Mouse (Mus musculus) lung, embryonic 15.5 days (tissue): Measurements from ENCODE around the gene Gpbar1. TPM values are rescaled to one million over a fixed set of nuclear protein-coding genes. Genes with fewer than 3 reads are reported as not detected.

Source experiments
- ATAC-seq: fragments of 200-750 bp; cut with Nextera tagmentation; 2 replicates; pipeline ENCODE4 v1.8.0; 2017; ENCODE audit warnings: moderate number of reproducible peaks, borderline replicate concordance; ENCODE audit not compliant: low FRiP score, low TSS enrichment; ENCODE audit errors: extremely low read depth
- H3K27ac ChIP-seq: fragments of 300-500 bp; sonication (generic); 2 replicates; pipeline ENCODE4 v1.5.1; 2015; ENCODE audit warnings: moderate library complexity, mild to moderate bottlenecking, inconsistent platforms
- H3K27me3 ChIP-seq: fragments of 300-500 bp; sonication (generic); 2 replicates; pipeline ENCODE4 v1.6.1; 2015; ENCODE audit warnings: inconsistent platforms
- H3K36me3 ChIP-seq: fragments of 300-500 bp; sonication (generic); 2 replicates; pipeline ENCODE4 v1.6.1; 2015; ENCODE audit warnings: inconsistent platforms
- H3K4me1 ChIP-seq: fragments of 300-500 bp; sonication (generic); 2 replicates; pipeline ENCODE4 v1.6.1; 2015; ENCODE audit warnings: inconsistent platforms
- H3K4me2 ChIP-seq: fragments of 300-500 bp; sonication (generic); 2 replicates; pipeline ENCODE4 v1.6.1; 2015; ENCODE audit warnings: inconsistent platforms, mild to moderate bottlenecking, moderate library complexity
- H3K4me3 ChIP-seq: fragments of 300-500 bp; sonication (generic); 2 replicates; pipeline ENCODE4 v1.5.1; 2015; ENCODE audit warnings: mild to moderate bottlenecking, inconsistent platforms
- H3K9ac ChIP-seq: fragments of 300-500 bp; sonication (generic); 2 replicates; pipeline ENCODE4 v1.6.1; 2015; ENCODE audit warnings: inconsistent platforms
- H3K9me3 ChIP-seq: fragments of 300-500 bp; sonication (generic); 2 replicates; pipeline ENCODE4 v1.6.1; 2016; ENCODE audit warnings: inconsistent platforms
- WGBS: fragments of 180-500 bp; shearing (Covaris S2); methylation state at CpG from one replicate; pipeline ENCODE4 v1.1.7; 2015; 5-methylcytosine and 5-hydroxymethylcytosine counted together
- polyA plus RNA-seq: library from polyadenylated mRNA; unstranded; fragments of >200 nt; fragmentation: Nextera tagmentation; extraction: Ambion mirVana; gene quantifications from 2 replicates; pipeline ENCODE4 v1.2.1, GENCODE M21; 2015

Gene Gpbar1
- polyA plus RNA-seq: 0.19 TPM in 1 of 2 replicates, not detected in the other

- no peak for ATAC-seq
- Histone ChIP-seq H3K27ac (no peak within 1 kb of the TSS), H3K36me3 (peaks cover 43% of the 10 kb centered on the region), H3K9me3 (no peaks in the 10 kb centered on the region), H3K4me2 (no peak within 1 kb of the TSS), H3K4me1 (peaks cover 20% of the 10 kb centered on the region), H3K27me3 (no peaks in the 10 kb centered on the region), H3K9ac (no peak within 1 kb of the TSS), H3K4me3 (no peak within 1 kb of the TSS)
- WGBS: 90% methylated on average over 10 of the region's 10 CpGs
Observed at GRCm38 (mm10) chr1:74278538-74278937, at the start of gene Gpbar1. Gene Gpbar1 (plus strand): TSS chr1:74278550.

DNA sequence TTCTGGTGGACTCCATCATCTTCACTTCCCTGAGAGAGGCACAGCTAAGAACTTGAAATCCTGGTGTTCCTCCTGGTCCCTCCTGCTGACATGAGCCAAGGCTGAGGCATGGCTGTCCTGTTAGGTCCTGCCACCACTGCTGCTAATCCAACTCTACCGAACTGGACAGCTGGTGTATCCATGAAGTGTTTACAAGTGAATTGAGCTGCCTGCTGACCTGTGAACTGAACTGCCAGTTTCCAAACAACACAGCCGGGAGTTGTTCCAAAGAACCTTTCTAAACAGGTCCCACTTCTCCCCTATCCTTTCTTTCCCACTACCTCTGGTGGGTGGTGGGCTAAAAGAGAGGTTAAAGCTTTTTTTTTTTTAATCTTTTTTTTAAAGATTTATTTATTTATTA is 48.4 kb upstream of the Gpbar1 start:
- Histone ChIP-seq H3K4me3 (no peak overlapping the region), H3K4me1 (no peaks in the 10 kb centered on the region), H3K9ac (no peak overlapping the region), H3K27me3 (no peaks in the 10 kb centered on the region), H3K9me3 (no peaks in the 10 kb centered on the region), H3K4me2 (no peak overlapping the region), H3K27ac (no peak overlapping the region), H3K36me3 (no peaks in the 10 kb centered on the region)
- 29% methylated on average over 2 of the region's 2 CpGs for WGBS
- no peak for ATAC-seq

DNA sequence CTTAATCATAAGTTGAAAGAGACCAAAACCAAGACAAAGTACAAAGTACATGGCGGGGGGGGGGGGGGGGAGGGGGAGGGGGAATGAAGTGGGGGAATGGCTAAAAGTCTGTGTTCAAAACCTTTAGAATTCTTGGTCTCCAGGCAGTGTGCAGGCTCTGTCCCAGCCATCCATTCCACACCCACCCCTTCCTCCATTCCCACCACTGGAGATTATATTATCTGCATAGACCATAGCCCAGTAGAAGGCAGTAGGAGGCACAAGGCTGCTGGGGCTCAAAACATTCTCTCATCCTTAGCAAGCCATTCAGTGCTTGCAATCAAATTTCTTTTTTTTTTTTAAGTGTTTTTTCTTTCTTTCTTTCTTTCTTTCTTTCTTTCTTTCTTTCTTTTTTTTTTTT is 47.4 kb upstream of the Gpbar1 start:
- H3K4me1 ChIP-seq: peaks cover 6% of the 10 kb centered on the region; the same call in 1 of the 2 replicates
- H3K27ac ChIP-seq: no peak overlapping the region
- no peak overlapping the region for H3K9ac ChIP-seq
- ATAC-seq: no peak
- no peaks in the 10 kb centered on the region for H3K36me3 ChIP-seq
- 50% methylated on average over 1 of the region's 1 CpGs for WGBS
- no peaks in the 10 kb centered on the region for H3K9me3 ChIP-seq
- H3K27me3 ChIP-seq: no peaks in the 10 kb centered on the region
- no peak overlapping the region for H3K4me3 ChIP-seq
- H3K4me2 ChIP-seq: no peak overlapping the region

GRCm38 (mm10) chr1:74235938-74236589 is 42.3 kb upstream of the Gpbar1 start, which contains the start of gene Arpc2:
Gene Arpc2 (plus strand): TSS chr1:74236084.
- ATAC-seq: peak; percentile 95

DNA sequence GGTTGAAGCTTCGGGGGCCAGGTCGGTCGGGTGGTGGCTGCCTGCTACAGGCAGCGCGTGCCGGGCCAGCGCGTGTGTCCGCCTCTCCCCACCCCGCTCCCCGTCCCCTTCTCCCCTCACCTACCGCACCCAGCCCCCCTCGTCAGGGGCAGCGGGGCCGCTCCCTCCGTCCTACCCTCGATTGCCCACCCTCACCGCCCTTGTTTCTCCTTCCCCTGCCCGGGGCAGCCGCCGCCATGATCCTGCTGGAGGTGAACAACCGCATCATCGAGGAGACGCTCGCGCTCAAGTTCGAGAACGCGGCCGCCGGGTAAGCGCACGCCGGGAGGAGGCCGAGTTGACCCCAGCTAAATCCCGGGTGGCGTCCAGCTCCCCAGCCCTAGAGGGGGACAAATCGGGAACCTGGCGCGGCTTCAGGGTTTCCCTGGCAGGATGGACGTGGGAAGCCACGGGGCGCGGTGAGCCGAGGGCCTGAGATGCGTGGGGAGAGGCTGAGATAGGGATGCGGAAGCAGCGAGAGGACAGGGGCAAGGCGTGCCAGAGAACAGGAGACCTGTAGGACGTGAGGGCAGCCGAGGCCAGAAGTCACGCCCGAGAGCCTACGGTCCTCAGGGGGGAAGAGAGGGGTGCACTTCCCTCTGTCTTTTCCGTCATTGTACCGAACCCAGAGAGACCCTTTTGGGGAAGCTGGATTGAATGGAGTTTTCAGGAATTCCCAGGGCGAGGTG is 41.6 kb upstream of the Gpbar1 start:
- WGBS: under 1% methylated on average over 56 of the region's 57 CpGs
- H3K27ac ChIP-seq: peak overlapping the region; percentile 88
- peak overlapping the region; percentile 91 for H3K9ac ChIP-seq

More at GRCm38 (mm10) chr1:74235938-74236589, 42.3 kb upstream of the Gpbar1 start, which contains the start of gene Arpc2:
- peak within 1 kb of the TSS; percentile 91 for H3K9ac ChIP-seq
- WGBS: 2% methylated on average over 53 of the region's 55 CpGs
- peaks cover 39% of the 10 kb centered on the region for H3K4me1 ChIP-seq
- H3K9me3 ChIP-seq: no peaks in the 10 kb centered on the region
- peak within 1 kb of the TSS; percentile 99 for H3K4me3 ChIP-seq
- peak within 1 kb of the TSS; percentile 88 for H3K4me2 ChIP-seq
- H3K27me3 ChIP-seq: no peaks in the 10 kb centered on the region
- H3K27ac ChIP-seq: peak within 1 kb of the TSS; percentile 88
- no peaks in the 10 kb centered on the region for H3K36me3 ChIP-seq

DNA sequence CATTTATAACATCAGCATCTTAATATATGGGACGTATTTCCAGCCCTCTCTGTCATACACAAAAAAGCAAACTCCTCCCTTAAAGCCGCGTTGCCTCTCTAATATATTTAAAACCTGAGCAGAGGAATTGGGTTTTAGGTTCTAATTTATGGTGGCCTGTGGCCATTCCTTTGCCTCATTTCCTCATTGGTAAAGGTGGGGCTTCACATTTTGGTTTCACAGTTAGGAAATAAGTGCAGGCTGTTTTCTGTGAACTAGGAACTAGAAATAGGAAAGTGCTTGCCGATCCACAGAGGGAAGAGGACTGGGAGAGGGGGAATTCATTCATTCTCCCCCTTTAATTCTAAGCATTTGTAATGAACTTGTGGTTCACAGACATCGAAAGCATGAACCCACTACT is 40.7 kb upstream of the Gpbar1 start:
- Histone ChIP-seq H3K36me3 (no peaks in the 10 kb centered on the region), H3K9me3 (no peaks in the 10 kb centered on the region), H3K27ac (no peak overlapping the region), H3K4me1 (peaks cover 41% of the 10 kb centered on the region), H3K4me3 (peak overlapping the region; percentile 99), H3K9ac (peak overlapping the region; percentile 91), H3K4me2 (peak overlapping the region; percentile 88), H3K27me3 (no peaks in the 10 kb centered on the region)
- 28% methylated on average over 5 of the region's 5 CpGs for WGBS
- ATAC-seq: no peak

More for the DNA sequence above, 41.6 kb upstream of the Gpbar1 start:
- peak overlapping the region; percentile 88 for H3K4me2 ChIP-seq
- H3K27me3 ChIP-seq: no peaks in the 10 kb centered on the region
- H3K9me3 ChIP-seq: no peaks in the 10 kb centered on the region
- H3K4me1 ChIP-seq: peaks cover 41% of the 10 kb centered on the region
- H3K36me3 ChIP-seq: no peaks in the 10 kb centered on the region
- H3K4me3 ChIP-seq: peak overlapping the region; percentile 99
- peak; percentile 29 for ATAC-seq

- 52% methylated on average over 1 of the region's 1 CpGs for WGBS
- Histone ChIP-seq H3K27me3 (no peaks in the 10 kb centered on the region), H3K27ac (no peak overlapping the region), H3K36me3 (no peaks in the 10 kb centered on the region), H3K9ac (peak overlapping the region; percentile 91; the same call in 1 of the 2 replicates), H3K9me3 (no peaks in the 10 kb centered on the region), H3K4me3 (peak overlapping the region; percentile 99), H3K4me1 (peaks cover 41% of the 10 kb centered on the region), H3K4me2 (peak overlapping the region; percentile 88)
- ATAC-seq: no peak
Observed at GRCm38 (mm10) chr1:74238136-74238535, 40.2 kb upstream of the Gpbar1 start.

DNA sequence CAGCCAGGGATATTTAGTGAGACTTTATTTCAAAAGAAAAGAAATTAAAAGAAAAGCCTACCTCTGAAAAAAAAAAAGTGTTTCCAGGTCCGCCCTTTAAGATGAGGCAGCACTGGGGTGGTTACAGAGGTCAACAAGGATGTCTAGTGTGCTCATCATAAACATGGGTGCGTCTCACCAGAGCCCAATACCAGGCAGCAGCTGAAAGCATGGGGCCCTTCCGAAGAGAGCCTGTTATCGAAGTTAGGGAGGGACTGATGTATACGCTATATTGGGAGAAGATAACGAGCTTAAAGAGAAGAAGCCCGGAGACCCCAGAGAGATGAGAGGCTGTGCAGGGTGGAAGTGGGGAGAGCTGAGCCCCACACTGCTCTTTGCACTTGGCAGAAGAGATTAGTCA is 39.2 kb upstream of the Gpbar1 start:
- ATAC-seq: no peak
- Histone ChIP-seq H3K36me3 (0 out of 2 replicates have a peak, but pooled peaks cover 3% of the 10 kb centered on the region), H3K4me3 (no peak overlapping the region), H3K4me1 (peaks cover 41% of the 10 kb centered on the region), H3K9ac (no peak overlapping the region), H3K27ac (no peak overlapping the region), H3K9me3 (no peaks in the 10 kb centered on the region), H3K4me2 (peak overlapping the region; percentile 88), H3K27me3 (no peaks in the 10 kb centered on the region)
- WGBS: 42% methylated on average over 7 of the region's 7 CpGs

GRCm38 (mm10) chr1:74239618-74240017 is 38.7 kb upstream of the Gpbar1 start:
- Histone ChIP-seq H3K9me3 (no peaks in the 10 kb centered on the region), H3K9ac (no peak overlapping the region), H3K4me3 (no peak overlapping the region), H3K4me1 (peaks cover 41% of the 10 kb centered on the region), H3K27ac (no peak overlapping the region), H3K27me3 (no peaks in the 10 kb centered on the region), H3K4me2 (peak overlapping the region; percentile 88), H3K36me3 (0 out of 2 replicates have a peak, but pooled peaks cover 5% of the 10 kb centered on the region)
- WGBS: 48% methylated on average over 11 of the region's 11 CpGs
- ATAC-seq: no peak

GRCm38 (mm10) chr1:74240311-74240710 is 38.0 kb upstream of the Gpbar1 start:
- ATAC-seq: no peak
- no peak overlapping the region for H3K9ac ChIP-seq
- H3K36me3 ChIP-seq: 0 out of 2 replicates have a peak, but pooled peaks cover 5% of the 10 kb centered on the region
- H3K9me3 ChIP-seq: no peaks in the 10 kb centered on the region
- no peak overlapping the region for H3K4me2 ChIP-seq
- no peak overlapping the region for H3K4me3 ChIP-seq
- WGBS: 53% methylated on average over 6 of the region's 6 CpGs
- H3K27me3 ChIP-seq: no peaks in the 10 kb centered on the region
- H3K4me1 ChIP-seq: peaks cover 41% of the 10 kb centered on the region
- H3K27ac ChIP-seq: no peak overlapping the region; the same call in 1 of the 2 replicates

DNA sequence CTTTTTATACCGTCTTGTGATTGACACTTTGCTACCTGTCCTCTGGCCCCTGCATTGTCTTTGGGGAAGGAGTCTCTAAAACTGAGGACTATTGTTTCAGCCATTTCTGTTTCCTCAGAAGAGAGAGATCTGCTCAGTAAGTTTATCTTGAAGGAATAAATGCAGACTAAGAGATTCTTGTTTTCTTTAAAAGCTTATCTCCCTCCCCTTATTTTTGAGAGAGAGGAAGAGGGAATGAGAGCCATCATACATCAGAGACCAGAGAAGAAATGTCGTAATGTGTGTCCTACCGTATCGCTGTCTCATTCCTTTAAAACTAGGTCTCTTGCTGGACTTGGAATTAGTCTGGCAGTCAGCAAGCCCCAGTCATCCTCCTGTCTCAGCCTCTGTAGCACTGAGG is 37.5 kb upstream of the Gpbar1 start:
- H3K9me3 ChIP-seq: no peaks in the 10 kb centered on the region
- no peak overlapping the region; the same call in 1 of the 2 replicates for H3K27ac ChIP-seq
- no peak overlapping the region for H3K4me2 ChIP-seq
- peaks cover 5% of the 10 kb centered on the region; the same call in 1 of the 2 replicates for H3K36me3 ChIP-seq
- peaks cover 36% of the 10 kb centered on the region for H3K4me1 ChIP-seq
- no peak for ATAC-seq
- no peak overlapping the region for H3K9ac ChIP-seq
- H3K27me3 ChIP-seq: no peaks in the 10 kb centered on the region
- WGBS: 66% methylated on average over 4 of the region's 4 CpGs
- no peak overlapping the region for H3K4me3 ChIP-seq

- Histone ChIP-seq H3K4me3 (no peak overlapping the region), H3K9ac (no peak overlapping the region), H3K27me3 (no peaks in the 10 kb centered on the region), H3K36me3 (peaks cover 29% of the 10 kb centered on the region), H3K9me3 (no peaks in the 10 kb centered on the region), H3K4me2 (no peak overlapping the region), H3K4me1 (peaks cover 12% of the 10 kb centered on the region), H3K27ac (no peak overlapping the region)
- 75% methylated on average over 2 of the region's 2 CpGs for WGBS
- no peak for ATAC-seq
Observed at GRCm38 (mm10) chr1:74245525-74245924, 32.8 kb upstream of the Gpbar1 start.
